Mouse (Mus musculus): ENCODE data around the gene Dbx1.
A peak's percentile ranks its signal among the peaks of the same experiment; 100 is the strongest.

Dbx1 gene

GRCm38 (mm10) chr7:49632391-49632790, 4.3 kb downstream of the Dbx1 start:
- no peak for DNase-seq

GRCm38 (mm10) chr7:49631885-49632284, 4.8 kb downstream of the Dbx1 start:
- no peak for DNase-seq

DNA sequence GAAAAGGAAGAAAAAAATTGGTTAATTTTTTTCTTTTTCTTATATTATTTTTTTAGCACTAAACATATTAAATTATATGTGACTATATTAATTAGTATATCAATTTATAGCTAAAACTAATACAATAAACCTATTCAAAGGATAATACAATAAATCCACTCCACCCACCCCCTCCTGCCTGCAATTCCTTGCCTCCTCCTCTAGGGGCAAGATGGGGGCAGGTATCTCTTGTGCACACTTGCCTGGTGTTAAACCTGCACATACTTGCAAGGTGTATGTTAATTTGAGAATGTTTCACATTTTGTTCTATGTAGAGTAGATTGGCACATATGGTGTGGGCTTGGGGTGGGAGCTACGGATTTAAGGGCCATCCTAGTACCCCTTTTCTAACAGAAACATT, 16.5 kb downstream of the Dbx1 start:
- no peak for DNase-seq

GRCm38 (mm10) chr7:49617087-49617486, 19.6 kb downstream of the Dbx1 start:
- DNase-seq = no peak

DNA sequence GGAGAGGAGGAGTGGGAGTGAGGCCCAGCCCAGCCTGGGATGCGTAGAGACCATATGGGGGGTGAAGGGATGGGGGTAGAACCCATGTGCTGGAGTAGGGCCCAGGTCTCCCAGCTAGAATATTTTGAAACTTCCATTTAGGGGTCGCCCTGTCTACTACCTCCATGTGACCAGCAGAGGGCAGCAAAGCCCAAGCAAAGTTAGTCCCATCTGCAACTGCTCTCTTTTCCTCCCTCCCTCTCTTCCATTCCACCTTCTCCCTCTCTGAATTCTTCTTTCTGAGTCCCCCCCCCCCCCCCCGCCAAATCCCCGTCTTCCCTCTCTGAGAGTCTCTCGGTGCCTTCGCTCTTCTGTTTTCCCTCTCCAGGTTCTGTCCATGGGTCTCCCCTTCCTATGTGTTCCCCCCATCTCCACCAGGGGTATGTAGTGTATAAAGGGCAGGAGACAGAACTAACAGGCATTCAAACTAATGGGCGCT, 20.4 kb downstream of the Dbx1 start:
- peak; percentile 70 to 72 for DNase-seq

DNA sequence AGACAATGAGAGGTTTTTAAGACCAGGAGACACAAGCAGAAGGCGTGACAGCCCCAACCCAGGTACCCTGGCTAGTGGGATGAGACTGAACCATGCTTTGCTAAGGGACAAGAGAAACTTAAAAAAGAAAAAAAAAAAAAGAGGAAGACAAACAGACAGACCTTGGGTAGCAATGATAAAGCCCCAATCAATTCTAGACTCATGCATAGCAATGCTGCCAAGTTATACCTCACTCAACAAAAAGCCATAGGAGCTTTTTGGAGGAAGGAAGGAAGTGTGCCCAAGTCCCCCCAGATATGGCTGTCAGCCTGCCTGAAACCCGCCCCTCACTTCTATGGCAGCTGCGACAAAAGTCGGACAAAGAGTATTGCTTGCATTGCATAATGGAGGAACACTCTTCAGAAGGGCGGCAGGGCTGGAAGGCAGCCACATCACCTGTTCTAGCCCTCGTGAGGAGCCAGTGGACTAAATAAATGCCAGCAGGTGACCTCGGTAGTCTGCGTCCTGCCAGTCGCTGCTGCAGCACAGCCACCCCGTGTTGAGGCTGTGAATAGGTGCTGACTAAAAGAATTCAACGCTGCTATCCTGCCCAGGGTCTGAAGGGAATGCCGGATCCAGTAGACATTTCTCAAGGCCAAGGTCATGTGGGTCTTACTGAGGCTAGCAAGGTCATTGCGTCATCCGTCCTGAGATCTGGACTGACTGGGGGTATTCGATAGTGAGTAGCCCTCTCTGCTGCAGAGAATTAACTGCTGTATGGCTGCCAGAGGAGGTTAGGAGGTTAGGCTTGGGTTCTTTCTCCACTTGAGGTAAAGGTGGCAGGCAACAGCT, 31.5 kb downstream of the Dbx1 start:
- no peak for DNase-seq

DNA sequence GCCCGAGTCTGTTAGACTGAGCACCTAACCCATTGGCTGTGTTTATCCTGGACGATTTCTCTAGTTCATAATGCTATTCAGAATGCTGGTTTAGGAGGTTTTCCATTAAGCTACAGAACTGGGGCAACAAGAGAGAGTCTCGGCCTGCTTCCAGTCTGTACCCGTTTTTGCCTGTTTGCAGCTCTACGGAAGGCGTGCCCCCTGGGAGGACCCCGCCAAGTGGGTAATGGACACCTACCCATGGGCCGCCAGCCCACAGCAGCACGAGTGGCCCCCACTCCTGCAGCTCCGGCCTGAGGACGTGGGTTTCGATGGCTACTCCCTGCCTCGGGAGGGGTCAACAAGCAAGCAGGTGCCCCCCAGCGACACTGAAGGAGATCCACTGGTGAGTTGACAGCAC, 32.4 kb downstream of the Dbx1 start:
- no peak for DNase-seq

DNA sequence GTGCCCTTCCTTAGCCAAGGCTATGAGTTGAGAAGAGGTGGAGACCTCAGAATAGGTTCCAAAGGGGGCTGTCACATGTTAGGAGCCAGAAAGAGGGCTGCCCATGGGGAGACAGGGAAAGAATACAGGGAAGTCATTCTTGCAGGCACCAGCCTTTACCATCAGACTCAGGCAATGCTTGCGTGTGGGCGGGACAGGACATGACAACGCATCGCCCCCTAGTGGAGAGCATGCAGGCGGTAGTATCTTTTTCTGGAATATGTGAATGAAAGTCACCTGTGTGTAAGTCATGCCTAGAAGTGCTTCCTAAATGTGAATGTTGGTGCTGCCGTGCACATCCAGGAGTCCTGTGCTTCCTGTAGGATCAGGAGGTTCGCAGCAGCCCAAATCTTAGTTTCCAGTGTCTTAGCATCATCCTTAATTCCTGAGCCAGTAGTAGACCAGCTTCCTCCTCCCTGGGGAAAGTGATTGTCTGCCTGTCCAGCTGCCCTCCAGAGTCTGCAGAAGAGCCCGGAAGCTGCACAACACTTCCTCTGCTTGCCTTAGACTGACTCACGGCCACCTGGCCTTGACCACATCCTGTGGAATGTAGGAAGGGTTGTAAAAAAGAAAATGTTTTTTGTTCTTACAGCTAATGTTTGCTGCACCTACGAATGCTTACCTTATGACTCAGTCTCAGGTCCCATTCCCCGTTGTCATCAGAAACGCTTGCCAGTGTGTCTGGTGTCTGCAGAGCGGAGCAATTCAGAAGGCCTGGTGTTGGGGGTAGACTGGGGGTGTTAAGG, 35.3 kb downstream of the Dbx1 start:
- peak; percentile 72 to 76 for DNase-seq

GRCm38 (mm10) chr7:49599950-49600349, 36.7 kb downstream of the Dbx1 start:
- no peak for DNase-seq

GRCm38 (mm10) chr7:49598225-49598624, 38.4 kb downstream of the Dbx1 start:
- DNase-seq = no peak

DNA sequence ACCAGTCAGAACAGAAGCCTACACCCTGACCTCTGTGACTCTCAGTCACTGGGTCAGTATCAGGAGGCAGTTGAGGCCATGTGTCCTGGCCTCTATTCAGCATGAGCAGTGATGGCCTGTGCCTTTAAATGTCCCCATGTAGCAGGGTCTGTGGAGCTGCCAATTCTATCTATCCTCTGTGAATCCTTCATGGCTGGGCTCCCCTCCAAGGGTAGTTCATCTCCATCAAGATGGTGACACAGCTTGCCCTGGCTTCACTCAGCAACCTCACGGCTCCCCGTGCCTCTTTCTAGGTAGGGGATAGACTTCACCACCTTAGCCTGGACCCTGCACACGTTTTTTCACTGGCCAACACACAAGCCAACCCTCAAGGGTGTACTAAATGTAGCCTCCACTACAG, 38.9 kb downstream of the Dbx1 start:
- DNase-seq = no peak

- DNase-seq = no peak
These were observed 47.0 kb downstream of the Dbx1 start for GRCm38 (mm10) chr7:49589635-49590034.

DNA sequence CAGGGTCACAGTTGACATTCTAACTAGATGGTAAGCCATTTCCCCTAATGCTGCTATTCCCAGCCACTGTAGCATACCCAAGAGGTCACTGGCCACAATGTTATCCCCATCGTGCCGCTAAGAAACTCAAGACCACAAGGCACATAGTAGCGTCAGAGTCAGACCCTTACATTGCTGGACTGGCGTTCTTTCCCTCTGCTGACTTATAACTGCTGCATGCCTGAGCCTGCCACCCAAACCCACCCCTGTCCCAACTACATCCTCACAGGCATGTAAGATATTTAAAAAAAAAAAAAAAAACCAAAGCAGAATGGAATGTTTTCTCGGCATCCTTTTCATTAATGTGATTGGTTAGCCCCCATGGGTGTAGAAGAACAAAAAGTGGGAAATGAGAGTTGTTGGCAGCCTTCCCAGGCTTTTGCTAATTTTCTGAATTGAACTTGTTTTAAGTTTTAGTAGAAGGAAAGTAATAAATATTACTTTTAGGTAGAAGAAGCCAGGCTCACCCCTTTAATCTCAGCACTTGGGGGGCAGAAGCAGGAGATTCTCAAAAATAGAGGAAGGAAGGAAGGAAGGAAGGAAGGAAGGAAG, 50.0 kb downstream of the Dbx1 start:
- DNase-seq = no peak

DNA sequence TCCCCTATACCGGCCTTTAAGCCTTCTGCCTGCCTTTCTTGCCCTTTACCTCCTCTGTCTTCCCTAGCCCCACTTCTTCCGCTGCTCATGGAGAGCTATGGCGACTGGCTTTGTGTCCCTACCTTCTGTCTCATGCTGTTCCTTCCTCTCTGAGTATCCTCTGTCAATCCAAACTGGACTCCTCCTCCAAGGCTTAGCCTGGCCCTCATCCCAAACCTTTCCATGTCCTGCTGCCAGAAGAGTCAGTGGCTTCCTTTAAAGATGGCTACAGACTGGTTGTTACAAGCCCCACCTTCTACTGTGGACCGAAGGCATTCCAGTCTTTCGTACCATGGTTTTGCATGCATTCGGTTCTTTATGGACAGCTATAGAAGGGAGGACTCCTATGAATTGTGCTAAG, 53.5 kb downstream of the Dbx1 start:
- no peak for DNase-seq

GRCm38 (mm10) chr7:49582551-49582950, 54.1 kb downstream of the Dbx1 start:
- no peak for DNase-seq

GRCm38 (mm10) chr7:49581951-49582350, 54.7 kb downstream of the Dbx1 start:
- DNase-seq = no peak

All from B cell, adult 2 months (primary cell).